Mouse (Mus musculus) left cerebral cortex, adult 11 months (tissue): Measurements from ENCODE around the gene Usp26.

Source experiments
- DNase-seq: peaks from one replicate; pipeline ENCODE4 v3.0.0; 2022; ENCODE audit warnings: low spot score

Gene Usp26

DNA sequence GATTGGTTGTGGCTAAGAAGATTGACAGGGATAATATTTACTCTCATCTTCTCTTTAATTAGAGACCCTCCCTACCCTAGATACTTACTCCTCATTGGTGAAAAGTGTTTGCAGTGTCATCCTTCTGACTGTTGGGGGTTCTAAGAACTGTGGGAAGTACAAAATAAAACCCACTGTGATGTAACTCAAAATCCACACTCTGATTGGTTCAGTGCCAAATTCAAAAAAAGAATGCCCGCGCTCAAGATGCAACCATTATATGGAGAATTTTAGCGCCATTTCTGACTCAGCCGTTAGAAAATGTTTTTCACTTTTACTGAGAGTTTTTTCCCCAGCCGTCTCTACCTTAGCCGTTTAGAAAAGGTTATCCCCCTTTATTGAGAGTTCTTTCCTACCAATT is at the start of gene Usp26:
Gene Usp26 (minus strand): TSS at position 101 of the 400 bp plus-strand sequence.
- no peak for DNase-seq

DNA sequence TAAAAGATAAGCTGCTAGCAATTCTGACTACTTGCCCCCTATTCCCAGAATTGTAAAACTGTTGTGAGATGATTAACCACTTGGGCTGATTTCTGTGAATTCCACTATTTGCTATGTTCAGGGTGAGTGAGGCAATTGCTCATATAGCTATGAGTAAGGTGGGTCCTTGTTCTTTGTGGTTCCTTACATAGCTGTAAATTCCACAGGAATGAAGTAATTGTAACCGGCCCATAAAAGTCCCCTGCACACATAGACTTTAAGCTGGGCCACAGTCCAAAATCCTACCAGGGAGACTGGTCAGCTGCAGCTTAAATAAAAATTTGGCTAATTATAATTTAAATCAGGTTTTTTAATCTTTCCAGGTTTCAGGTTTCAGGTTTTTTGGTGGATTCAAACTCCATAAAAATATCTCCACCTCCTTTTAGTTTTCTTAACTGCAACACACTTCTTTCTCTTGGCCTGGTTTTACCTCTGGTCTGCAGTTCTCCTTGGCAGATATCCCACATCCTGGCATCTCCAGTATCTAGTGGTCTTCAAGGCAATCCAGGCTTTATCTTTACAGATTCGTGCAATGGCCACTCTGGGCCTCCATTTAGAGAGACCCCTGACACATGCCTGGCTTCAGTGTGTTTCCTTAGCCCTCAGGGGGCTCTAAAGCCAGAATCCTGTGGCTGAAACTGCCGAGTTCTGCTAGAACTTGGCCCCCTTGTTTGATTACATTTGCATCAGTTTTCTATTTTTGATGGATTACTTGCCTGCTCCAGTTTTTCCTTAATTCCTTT is 13.6 kb upstream of the Usp26 start:
- no peak for DNase-seq

DNA sequence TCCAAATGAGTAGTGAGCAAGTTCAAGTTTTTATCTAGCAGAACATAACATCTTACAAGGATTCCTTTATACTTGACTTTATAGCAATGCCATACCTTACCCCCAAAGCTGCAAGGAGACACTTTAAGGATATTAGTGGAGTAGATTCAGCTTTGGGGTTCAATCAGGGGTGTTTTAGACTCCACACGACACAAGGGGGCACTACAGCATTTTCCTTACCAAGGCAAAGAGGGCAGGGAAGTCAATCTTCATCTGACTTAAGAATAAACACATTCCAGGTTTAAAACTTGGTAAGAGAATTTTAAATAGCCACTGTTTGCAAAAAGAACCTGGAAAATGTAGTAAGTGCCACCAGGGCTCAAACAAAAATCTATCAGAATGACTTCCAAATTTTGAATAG is 33.6 kb downstream of the Usp26 start:
- DNase-seq: no peak

DNA sequence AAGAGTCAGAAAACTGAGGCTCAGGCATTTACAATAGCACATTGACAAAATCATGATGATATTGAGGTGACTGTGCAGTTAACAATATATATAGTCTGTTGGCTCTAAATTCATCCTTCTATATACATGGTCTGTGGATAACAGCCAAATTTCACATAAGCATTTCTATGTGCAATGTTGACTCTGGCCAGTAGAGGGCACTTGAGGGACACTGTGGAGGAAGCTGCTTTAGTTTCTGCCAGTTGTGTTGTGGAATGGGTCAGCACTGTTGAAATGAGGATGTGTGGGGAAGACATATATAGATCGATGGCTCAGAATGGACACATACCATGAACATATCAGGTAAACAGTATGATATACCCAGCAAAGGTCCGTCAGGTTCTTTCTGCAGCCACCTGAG is 64.6 kb downstream of the Usp26 start:
- DNase-seq: no peak

DNA sequence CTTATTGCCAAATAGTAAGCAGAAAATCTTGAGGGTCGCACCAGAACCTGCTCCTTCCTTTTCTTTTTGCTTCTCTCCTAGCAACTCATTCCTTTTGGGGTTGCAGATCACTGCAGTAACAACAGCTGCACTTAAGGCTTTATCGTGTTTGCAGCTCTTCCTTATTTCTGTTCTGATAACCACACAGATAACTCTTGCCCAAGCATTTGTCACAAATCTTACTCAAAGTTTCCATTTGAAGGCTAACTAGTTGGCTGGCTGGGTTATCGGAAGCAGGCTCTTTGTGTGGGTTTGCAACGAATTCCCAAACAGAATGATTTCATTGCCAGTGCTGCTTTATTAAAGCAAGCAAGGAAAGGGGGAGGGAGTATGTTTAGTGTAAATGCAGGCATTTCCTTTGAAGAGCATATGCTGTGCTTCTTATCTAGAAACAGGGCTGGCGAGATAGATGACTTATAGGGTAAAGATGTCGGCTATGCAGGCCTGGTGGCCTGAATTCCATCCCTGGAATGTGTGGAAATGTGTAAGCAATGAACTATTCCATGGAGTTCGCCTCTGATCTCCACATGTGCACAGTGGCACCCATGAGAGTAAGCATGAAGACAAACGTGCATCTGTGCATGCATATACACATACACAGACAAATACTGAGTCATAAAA is 86.8 kb downstream of the Usp26 start:
- DNase-seq: no peak

DNA sequence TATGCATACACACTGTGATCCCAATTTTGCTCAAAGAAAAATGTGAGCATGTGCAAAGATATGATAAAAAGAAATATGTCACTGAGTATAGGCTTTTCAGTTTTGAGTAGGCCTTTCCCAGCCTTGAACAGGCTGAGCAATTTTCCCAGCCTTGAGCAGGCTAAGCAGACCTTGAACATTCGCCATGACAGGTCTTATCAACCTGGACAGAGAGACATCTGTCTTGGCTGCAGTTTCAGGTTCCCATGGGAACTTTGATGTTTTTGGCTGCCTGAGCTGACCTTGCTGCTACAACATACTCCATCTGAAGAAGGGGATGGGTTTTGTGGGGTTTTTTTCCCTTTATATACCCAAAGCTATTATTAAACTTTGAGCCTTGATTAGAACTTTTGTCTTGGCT is 88.0 kb downstream of the Usp26 start:
- DNase-seq: no peak
